Mouse (Mus musculus) liver, embryonic 18 days (tissue): ENCODE results near the gene Tm2d1. TPM values are rescaled to one million over a fixed set of nuclear protein-coding genes. Genes with fewer than 3 reads are reported as not detected.

Experiments
- polyA plus RNA-seq: library from polyadenylated mRNA; depleted of rRNA; stranded (reverse); fragments of >200 nt; gene quantifications from 2 replicates; pipeline ENCODE4 v1.2.3, GENCODE M21; 2012; rRNA removed

Tm2d1 gene
- polyA plus RNA-seq = 14.7 and 18.2 TPM in 2 replicates

DNA sequence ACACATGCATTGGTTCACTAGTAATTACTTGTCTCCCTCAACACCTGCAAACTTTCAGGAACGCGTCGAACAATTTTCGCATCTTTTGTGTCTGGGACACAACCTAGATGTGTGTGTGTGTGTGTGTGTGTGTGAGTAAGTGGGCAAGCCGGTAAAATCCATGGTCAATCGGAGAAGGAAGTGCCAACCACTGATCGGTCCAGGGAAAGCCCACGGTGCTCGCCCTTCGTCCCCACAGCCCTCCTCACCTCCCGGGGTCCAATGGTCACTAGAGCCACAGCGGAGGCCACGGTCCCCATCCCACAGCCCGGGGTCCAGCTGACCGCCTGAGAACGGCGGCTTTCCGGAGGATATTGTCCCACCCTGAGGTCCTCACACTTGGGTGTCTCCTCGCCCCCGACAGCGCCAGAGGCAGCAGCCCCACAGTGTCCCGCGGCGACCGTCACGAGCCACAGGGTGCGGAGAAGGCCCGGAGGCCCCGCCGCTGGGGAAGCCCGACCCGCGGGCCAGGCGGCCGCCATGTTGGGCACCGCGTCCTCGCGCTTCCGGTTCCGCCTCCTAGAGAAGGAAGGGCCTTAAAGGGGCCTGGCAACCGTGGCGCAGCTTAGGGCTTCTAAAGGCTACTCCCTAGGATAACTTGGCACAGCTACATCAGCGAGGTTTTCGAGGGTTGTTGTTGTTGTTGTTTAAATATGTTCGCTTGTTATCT lies at the start of gene Tm2d1:
Gene Tm2d1, minus strand, starts transcription at position 591 of the 709 bp plus-strand sequence.

DNA sequence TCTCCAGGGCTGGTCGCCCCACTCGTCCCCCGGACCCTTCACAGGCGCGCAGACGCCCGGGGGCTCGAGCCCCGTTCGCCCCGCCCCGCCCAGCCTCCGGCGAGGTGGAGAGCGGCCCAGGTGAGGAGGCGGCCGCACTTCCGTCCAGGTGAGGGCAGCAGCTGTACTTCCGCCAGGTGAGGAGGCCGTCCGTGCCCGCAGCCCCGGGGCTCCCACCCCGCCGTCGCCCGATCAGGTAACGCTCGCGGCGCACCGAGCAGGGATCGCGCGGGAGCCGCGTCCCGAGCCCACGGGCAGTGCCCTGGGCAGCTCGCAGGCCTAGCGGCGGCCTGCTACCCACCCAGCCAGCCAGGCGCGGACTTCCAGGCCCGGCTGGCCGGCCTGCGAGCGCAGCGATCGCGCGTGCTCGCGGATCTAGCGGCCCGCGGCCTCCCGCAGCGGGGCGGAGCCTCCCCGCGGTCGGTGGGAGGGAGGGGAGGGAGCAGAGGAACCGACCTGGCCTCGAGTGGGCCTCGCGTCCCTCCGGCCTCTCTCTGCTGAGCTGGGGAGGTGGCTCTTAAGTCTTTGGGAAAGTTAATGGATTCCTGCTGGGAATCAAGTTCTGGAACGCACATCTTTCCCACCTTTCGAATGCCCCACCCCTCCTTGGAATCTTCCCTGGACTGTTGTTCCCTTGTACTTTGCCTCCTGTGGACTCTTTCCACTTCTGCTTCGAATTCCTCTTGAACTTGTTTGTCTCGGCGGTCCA lies 12.8 kb upstream of the Tm2d1 start, which contains the start of gene Patj:
Gene Patj, plus strand, starts transcription at position 96 of the 748 bp plus-strand sequence.

Other genes with a start within 250 kb of the Tm2d1 start
- gene Patj, start 12.5 kb upstream of the Tm2d1 start, polyA plus RNA-seq = 3.0 and 3.1 TPM in 2 replicates